Mouse (Mus musculus): Measurements from ENCODE around the gene Itga9.

Itga9 gene

GRCm38 (mm10) chr9:118915290-118915689, 308.8 kb downstream of the Itga9 start:
- no peak for DNase-seq (ENCODE audit: extremely low spot score, low spot score)

DNA sequence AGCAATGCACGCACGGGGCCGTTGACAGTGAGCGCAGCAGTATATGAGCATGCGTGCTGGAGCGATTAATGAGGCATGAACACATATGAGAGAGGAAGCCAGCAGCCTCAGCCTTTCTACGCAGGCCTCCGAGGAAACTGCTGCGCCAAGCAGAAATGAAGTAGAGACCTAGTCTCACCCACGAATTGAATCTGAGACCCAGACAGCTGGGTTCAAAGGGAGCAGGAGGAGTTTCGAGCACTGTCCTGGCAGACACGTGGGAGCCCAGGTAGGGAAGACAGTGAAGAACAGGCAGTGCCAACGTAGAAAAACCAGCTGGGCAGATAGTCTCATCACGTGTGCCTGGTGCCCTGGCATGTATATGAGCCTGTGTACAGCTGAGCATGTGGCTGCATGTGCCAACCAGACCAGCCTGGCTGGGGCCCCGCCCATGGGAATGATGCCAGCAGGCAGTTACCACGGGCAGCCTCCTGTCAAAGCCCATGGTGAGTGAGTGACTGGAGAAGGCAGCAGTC, 313.2 kb downstream of the Itga9 start:
- no peak for DNase-seq (ENCODE audit: extremely low spot score, low spot score)

DNA sequence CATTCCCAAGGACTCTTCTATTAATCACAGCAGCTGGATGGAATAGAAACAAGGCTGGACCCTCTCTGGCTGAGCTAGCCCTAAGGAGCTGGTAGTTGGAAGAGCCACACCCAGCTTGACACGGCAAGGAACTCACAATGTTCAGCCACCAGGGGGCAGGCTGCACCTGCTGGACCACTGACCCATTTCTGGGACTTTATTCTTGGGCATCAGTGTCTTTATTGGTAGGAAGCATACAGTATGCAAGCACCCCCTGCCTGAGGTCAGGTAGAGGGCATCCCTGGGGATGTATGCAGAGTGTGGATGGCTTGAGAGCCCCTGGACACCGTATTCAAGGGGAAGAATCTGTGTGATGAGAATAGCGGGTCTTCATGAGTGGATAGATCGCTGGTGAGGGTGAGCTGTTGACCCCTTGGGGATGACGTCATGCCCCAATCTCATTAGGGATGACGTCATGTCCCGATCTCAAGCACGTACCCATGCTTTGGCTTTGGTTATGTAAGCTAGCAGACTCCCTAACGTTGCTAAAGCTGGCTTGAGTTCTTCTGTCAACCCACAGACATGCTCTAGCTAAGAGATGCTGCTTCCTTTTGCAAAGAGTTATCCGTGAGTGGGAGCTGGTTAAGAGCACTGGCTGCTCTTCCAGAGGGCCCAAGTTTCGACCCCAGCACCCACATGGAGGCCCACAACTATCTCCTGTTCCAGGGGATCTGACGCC, 314.5 kb downstream of the Itga9 start:
- DNase-seq (ENCODE audit: extremely low spot score, low spot score), result peak; percentile 86

DNA sequence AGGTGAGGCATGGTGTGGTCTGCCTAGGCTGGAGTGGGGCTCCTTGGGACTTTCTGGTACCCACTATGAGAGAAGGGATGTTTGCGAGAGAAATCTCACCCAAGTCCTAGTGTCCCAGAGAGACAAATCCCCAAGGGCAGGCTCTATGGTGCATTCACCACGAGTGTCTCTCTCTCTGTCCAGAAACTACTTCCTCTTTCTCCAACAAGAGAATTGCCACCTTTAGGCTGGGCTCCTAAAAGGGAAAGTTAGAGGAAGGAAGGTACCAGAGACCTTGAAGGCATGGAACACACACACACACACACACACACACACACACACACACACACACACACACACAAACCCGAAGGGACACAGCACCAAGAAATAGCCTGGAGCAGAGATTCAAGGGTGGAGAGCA, 315.4 kb downstream of the Itga9 start:
- DNase-seq (ENCODE audit: extremely low spot score, low spot score), result no peak

DNA sequence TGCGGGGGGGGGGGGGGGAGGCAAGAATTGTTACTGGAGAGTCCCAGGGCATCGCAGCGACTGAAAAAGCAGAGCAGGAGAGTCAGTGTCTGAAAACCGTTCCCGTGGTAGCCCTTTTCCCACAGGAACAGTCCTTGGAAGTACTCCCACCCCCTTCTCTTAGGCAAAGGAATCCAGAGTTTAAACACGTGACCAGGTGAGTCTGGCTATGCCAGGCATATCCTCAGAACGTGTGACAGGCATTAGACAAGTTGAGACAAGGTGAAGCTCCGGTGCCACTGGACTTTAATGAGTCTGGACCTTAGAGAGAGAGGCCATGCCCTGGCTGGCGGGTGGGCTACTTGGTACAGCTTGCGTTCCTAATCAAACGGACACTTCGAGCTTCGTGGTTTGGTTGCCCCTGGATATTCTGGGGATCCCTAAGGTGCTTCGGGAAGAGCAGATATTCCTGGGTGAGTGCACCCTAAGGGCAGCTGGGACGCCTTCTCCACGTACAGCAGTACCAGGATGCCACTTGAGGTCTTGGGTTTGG, 318.1 kb downstream of the Itga9 start:
- DNase-seq (ENCODE audit: extremely low spot score, low spot score), result no peak

GRCm38 (mm10) chr9:118925286-118926110, 319.0 kb downstream of the Itga9 start:
- DNase-seq (ENCODE audit: extremely low spot score, low spot score), result peak; percentile 93

DNA sequence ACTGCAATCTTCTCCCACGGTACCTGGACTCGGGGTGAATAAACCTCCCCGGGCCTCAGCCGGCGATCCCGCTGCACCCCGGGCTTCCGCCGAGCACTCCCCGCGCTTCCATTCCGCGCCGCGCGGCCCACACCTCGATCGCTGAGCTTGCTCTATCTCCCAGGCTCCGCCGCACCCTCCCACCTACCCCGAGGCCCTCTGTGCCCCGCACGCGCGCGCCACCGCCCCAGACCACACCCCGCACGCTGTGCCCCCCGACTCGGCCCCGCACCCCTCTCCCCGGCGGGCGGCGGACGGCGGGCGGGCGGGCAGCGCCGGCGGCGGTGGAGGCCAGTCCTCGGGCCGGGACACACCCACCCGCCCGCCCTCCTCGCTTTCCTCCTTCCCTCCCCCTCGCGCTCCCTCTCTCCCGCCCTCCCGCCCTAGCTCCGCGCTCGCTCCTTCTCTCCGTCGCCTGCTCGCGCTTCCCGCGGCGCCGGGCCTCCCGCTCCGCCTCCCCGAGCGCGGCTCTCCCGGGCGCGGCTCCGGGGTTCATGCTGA, 319.7 kb downstream of the Itga9 start, which contains the start of gene Ctdspl:
TSS of gene Ctdspl (plus strand) at position 343 of the 540 bp plus-strand sequence.
- DNase-seq (ENCODE audit: extremely low spot score, low spot score), result peak; percentile 73

- DNase-seq (ENCODE audit: extremely low spot score, low spot score), result peak; percentile 36
Measured at GRCm38 (mm10) chr9:118926688-118927321, 320.3 kb downstream of the Itga9 start.

DNA sequence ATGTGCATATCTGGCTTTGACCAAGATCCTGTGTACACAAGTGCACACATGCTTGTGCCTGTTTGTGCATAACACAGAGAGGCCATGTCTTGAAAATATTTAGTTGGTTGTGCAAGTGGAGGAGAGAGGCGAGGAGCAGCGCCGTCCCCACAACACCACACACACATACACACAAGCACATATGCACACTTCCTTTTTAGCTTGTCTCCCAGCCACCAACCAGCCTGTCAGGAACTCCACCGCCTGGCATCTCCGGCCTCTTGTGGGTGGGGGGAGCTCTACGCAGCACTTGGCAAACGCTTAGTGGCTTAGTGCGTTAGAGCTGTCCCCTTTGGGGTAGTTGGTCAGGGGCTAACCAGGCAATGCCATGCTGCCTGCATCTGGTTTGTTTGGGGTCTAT, 321.0 kb downstream of the Itga9 start:
- DNase-seq (ENCODE audit: extremely low spot score, low spot score), result no peak

- DNase-seq (ENCODE audit: extremely low spot score, low spot score), result no peak
Measured at GRCm38 (mm10) chr9:118928007-118928406, 321.5 kb downstream of the Itga9 start.

DNA sequence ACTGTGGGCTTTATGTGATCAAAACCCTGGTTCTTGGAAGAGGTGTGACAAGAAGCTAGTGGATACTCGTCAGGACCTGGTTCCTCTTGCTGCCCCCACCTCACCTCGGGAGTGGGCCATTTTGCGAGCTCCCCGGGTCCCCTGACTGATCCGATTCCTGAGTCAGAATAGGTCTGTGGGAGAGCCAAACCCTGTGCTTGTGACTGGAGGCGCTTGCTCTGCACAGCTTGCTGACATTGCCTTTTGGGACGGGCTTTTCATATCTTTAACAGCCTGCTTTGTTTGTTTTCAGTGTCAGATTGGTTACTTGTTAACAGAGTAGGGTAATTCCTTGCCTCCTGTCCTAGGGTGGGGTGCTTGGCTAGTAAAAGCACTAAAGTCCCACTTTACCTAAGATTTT, 322.2 kb downstream of the Itga9 start:
- DNase-seq (ENCODE audit: extremely low spot score, low spot score), result peak; percentile 23

GRCm38 (mm10) chr9:118930611-118931010, 324.1 kb downstream of the Itga9 start:
- DNase-seq (ENCODE audit: extremely low spot score, low spot score), result no peak

- DNase-seq (ENCODE audit: extremely low spot score, low spot score), result no peak
Measured at GRCm38 (mm10) chr9:118933800-118934199, 327.3 kb downstream of the Itga9 start.

DNA sequence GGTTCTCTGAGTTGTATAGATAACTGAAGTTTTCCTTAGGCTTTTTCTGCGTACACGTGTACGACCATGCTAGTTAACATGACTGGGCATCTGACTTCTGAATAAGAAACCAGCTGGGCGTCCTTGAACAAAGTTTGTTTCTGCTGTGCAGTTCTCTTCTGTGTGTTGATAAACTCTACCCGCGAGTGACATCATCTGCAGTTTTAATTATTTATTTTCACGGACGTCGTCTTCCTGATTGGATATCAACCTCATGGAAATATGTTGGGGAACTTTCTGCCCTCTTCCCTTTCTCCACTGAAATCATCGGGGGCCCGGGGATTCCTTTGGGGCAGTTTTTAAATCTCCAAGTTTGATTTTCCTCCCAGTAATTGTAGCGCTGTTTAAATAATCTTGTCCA, 327.8 kb downstream of the Itga9 start:
- DNase-seq (ENCODE audit: extremely low spot score, low spot score), result no peak

DNA sequence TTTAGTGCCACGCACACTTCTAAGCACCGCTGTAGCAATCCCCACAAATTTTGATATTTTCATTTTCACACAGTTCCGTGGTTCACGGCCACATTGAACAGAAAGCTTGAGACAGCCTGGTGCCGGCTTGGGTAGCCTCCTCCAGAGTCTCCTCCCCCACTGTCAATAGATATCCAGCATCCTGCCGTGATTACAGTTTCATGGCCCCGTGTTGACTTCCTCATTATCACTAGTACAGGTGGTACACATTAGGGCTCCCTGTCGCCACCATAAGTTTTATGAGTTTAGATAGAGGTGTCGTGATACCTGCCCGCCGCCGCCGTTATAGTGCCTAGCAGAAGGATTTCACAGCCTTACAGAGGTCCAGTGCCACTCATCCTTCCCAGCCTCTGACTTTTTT, 328.6 kb downstream of the Itga9 start:
- no peak for DNase-seq (ENCODE audit: extremely low spot score, low spot score)

DNA sequence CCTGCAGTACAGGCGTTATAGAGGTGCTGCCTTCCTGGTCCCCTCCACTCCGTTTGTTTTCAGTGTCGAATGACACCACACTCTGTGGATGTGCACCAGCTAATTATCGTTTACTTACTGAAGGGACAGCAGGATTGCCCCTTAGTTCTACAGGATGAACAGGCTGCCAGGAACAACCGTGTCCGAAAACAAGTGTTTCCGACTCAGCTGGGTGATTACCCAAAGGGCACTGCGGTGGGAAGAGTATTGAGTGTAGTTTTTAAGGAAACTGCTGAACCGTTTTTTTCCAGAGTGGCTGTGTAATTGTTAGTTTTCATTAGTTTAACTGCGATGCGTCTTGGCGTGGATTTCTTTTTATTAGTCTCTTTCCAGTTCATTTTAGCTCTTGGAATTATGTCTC, 329.6 kb downstream of the Itga9 start:
- DNase-seq (ENCODE audit: extremely low spot score, low spot score), result no peak

DNA sequence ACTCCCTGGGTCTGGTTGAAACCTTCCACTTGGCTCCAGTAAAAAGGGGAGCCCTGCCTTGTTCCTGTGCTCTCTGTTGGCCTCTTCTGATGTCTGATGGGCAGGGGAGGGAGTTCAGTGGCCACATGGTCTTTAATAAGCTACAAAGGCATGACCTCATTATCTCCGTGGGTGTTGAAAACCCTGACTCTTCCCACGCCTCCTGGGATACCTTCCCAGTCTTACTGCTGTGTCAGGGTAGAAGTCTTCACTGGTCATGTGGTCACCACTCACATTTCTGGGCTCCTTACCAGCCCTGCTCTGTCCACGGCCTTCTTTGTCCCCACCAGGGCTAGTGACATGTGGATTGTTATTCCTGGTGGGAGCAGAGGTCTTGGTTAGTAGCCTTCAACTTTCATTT, 331.0 kb downstream of the Itga9 start:
- no peak for DNase-seq (ENCODE audit: extremely low spot score, low spot score)

DNA sequence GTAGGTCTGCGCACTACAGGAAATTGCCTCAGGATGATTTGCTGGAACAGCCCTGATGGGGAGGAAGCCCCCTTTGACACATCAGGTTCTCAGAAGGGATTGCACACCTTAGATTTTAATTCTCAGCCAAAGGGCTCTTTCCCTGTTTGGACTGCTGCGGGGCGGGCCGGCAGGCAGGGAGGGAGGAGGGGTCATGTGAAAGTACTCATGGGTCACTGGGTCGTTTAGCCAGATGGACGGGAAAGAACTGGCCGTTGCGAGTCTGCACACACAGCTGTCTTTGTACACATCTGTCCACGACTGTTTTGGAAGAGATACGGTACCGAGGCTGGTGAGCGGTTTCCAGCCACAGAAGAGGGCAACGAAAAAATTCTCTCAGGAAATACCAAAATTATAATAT, 332.9 kb downstream of the Itga9 start:
- DNase-seq (ENCODE audit: extremely low spot score, low spot score), result peak; percentile 48

DNA sequence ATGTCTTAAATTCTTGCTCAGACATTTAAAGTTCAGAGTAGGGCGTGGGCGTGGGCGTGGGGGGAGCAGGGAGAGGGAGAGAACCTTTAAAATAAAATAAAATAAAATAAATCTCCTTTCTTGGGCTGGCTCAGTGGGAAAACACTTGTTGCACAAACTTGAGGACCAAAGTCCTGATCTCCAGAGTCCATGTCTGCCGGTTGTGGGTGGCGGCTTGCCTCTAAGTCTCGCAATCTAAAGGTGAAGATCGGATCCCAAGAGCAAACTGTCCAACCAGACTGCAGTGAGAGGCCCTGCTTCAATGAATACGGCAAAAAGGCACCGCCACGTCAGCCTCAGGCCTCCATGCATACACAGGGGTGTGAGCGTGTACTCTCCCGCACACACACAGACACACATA, 333.3 kb downstream of the Itga9 start:
- no peak for DNase-seq (ENCODE audit: extremely low spot score, low spot score)

DNA sequence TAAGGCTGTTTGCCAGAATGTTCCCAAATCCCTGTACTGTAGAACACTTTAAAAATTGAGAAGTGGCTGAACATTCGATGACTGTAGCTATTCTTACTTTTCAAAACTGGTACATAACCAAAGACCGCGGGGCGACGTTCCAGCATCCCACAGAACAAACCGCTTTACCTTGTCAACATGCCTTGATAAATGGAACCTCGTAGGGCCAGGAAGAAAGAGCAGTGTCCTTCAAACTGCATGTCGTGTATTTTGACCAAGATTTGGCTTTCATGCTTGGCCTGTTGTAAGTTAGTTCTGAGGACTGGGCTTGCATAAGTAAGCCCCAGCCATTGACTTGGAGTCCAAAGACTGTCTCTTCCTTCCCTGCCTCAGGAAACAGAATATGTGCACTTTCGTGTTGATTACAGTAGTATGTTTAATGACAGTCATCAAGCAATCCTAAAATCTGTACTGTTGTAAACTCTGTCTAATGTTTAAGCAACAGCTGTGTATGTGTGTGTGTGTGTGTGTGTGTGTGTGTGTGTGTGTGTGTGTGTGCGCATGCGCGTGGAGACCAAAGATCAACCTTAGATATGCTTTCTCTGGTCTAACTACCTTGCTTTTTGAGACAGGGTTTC, 334.2 kb downstream of the Itga9 start:
- DNase-seq (ENCODE audit: extremely low spot score, low spot score), result no peak

GRCm38 (mm10) chr9:118942030-118942429, 335.5 kb downstream of the Itga9 start:
- DNase-seq (ENCODE audit: extremely low spot score, low spot score), result no peak

All from neural tube, embryonic 10.5 days (tissue).